Mouse (Mus musculus): ENCODE results near the gene Vkorc1.
A peak's percentile ranks its signal among the peaks of the same experiment; 100 is the strongest.
"Not testable (repeated sequence)": the region's sequence is repeated elsewhere in the genome, so short reads cannot be mapped to it uniquely, and the experiment has no call there.

The Vkorc1 gene

GRCm38 (mm10) chr7:127895442-127895841 lies at the start of gene Vkorc1, which contains the start of gene Gm21974:
Gene Vkorc1, minus strand, starts transcription at chr7:127895617.
Gene Gm21974, minus strand, starts transcription at chr7:127895454.
- peak; percentile 97 for DNase-seq

GRCm38 (mm10) chr7:127944614-127945013 lies 49.2 kb upstream of the Vkorc1 start:
- DNase-seq: no peak

GRCm38 (mm10) chr7:127942097-127942496 lies 46.7 kb upstream of the Vkorc1 start:
- DNase-seq: not testable (repeated sequence)

GRCm38 (mm10) chr7:127936216-127936884 lies 40.9 kb upstream of the Vkorc1 start:
- DNase-seq: peak; percentile 19

- DNase-seq: no peak
These were observed 40.3 kb upstream of the Vkorc1 start for GRCm38 (mm10) chr7:127935748-127936159.

- DNase-seq: peak; percentile 97
These were observed 39.8 kb upstream of the Vkorc1 start for GRCm38 (mm10) chr7:127935028-127935722.

GRCm38 (mm10) chr7:127934075-127934474 lies 38.7 kb upstream of the Vkorc1 start:
- DNase-seq: no peak

GRCm38 (mm10) chr7:127932273-127933031 lies 37.0 kb upstream of the Vkorc1 start:
- no peak for DNase-seq

GRCm38 (mm10) chr7:127931351-127932135 lies 36.1 kb upstream of the Vkorc1 start:
- no peak for DNase-seq

- no peak for DNase-seq
These were observed 35.2 kb upstream of the Vkorc1 start for GRCm38 (mm10) chr7:127930636-127931035.

- DNase-seq: no peak
These were observed 34.5 kb upstream of the Vkorc1 start, which contains the start of gene Prss8 for GRCm38 (mm10) chr7:127929923-127930322. Gene Prss8, minus strand, starts transcription at chr7:127930104.

- no peak for DNase-seq
These were observed 33.2 kb upstream of the Vkorc1 start for GRCm38 (mm10) chr7:127928596-127928995.

GRCm38 (mm10) chr7:127927726-127928125 lies 32.3 kb upstream of the Vkorc1 start:
- DNase-seq: no peak

GRCm38 (mm10) chr7:127926846-127927245 lies 31.4 kb upstream of the Vkorc1 start:
- no peak for DNase-seq

- DNase-seq: no peak
These were observed 30.6 kb upstream of the Vkorc1 start for GRCm38 (mm10) chr7:127926066-127926465.

GRCm38 (mm10) chr7:127925252-127925651 lies 29.8 kb upstream of the Vkorc1 start:
- DNase-seq: no peak

GRCm38 (mm10) chr7:127923714-127924113 lies 28.3 kb upstream of the Vkorc1 start:
- DNase-seq: no peak

GRCm38 (mm10) chr7:127922451-127923275 lies 27.2 kb upstream of the Vkorc1 start:
- DNase-seq: no peak

- DNase-seq: peak; percentile 42
These were observed 26.1 kb upstream of the Vkorc1 start for GRCm38 (mm10) chr7:127921516-127921915.

- peak; percentile 41 for DNase-seq
These were observed 23.9 kb upstream of the Vkorc1 start for GRCm38 (mm10) chr7:127919290-127919689.

GRCm38 (mm10) chr7:127918203-127918602 lies 22.8 kb upstream of the Vkorc1 start:
- DNase-seq: peak; percentile 48

- DNase-seq: no peak
These were observed 19.9 kb upstream of the Vkorc1 start for GRCm38 (mm10) chr7:127915293-127915692.

Data from retina, postnatal 1 day (tissue).